Mouse (Mus musculus): Measurements from ENCODE around the gene Evl.
A peak's percentile ranks its signal among the peaks of the same experiment; 100 is the strongest.
"Not testable (repeated sequence)": the region's sequence is repeated elsewhere in the genome, so short reads cannot be mapped to it uniquely, and the experiment has no call there.

Evl gene

GRCm38 (mm10) chr12:108709964-108710765, 155.6 kb downstream of the Evl start:
- Histone ChIP-seq H3K9me3 (ENCODE audit: low read length) (no peaks in the 10 kb centered on the region), H3K27me3 (ENCODE audit: insufficient read depth, low read length) (no peaks in the 10 kb centered on the region), H3K36me3 (ENCODE audit: insufficient read depth, low read length) (no peaks in the 10 kb centered on the region), H3K4me1 (replicated peaks; ENCODE audit: low read depth, low read length) (peaks cover 30% of the 10 kb centered on the region), H3K4me3 (replicated peaks; ENCODE audit: low read length) (no peak overlapping the region)
- no peak for TF ChIP-seq POU5F1 (IDR thresholded peaks at IDR 0.05; ENCODE audit: borderline replicate concordance, low read length)
- no peak for TF ChIP-seq CTCF (conservative IDR thresholded peaks at IDR 0.05; ENCODE audit: low read length)
- TF ChIP-seq NANOG (IDR thresholded peaks at IDR 0.05; ENCODE audit: borderline replicate concordance, low read length) = no peak

- no peaks in the 10 kb centered on the region for H3K27me3 ChIP-seq (ENCODE audit: insufficient read depth, low read length)
- no peaks in the 10 kb centered on the region for H3K9me3 ChIP-seq (ENCODE audit: low read length)
- TF ChIP-seq NANOG (IDR thresholded peaks at IDR 0.05; ENCODE audit: borderline replicate concordance, low read length) (no peak), CTCF (conservative IDR thresholded peaks at IDR 0.05; ENCODE audit: low read length) (no peak), POU5F1 (IDR thresholded peaks at IDR 0.05; ENCODE audit: borderline replicate concordance, low read length) (no peak)
- H3K4me3 ChIP-seq (replicated peaks; ENCODE audit: low read length) = no peak overlapping the region
- H3K4me1 ChIP-seq (replicated peaks; ENCODE audit: low read depth, low read length) = peaks cover 30% of the 10 kb centered on the region
- H3K36me3 ChIP-seq (ENCODE audit: insufficient read depth, low read length) = no peaks in the 10 kb centered on the region
These were observed 156.5 kb downstream of the Evl start for GRCm38 (mm10) chr12:108710861-108711615.

- H3K27me3 ChIP-seq (ENCODE audit: insufficient read depth, low read length) = no peaks in the 10 kb centered on the region
- no peaks in the 10 kb centered on the region for H3K36me3 ChIP-seq (ENCODE audit: insufficient read depth, low read length)
- no peak overlapping the region for H3K4me3 ChIP-seq (replicated peaks; ENCODE audit: low read length)
- peaks cover 5% of the 10 kb centered on the region for H3K9me3 ChIP-seq (ENCODE audit: low read length)
- TF ChIP-seq POU5F1 (IDR thresholded peaks at IDR 0.05; ENCODE audit: borderline replicate concordance, low read length) (no peak), NANOG (IDR thresholded peaks at IDR 0.05; ENCODE audit: borderline replicate concordance, low read length) (no peak), CTCF (conservative IDR thresholded peaks at IDR 0.05; ENCODE audit: low read length) (no peak)
- H3K4me1 ChIP-seq (replicated peaks; ENCODE audit: low read depth, low read length) = peaks cover 30% of the 10 kb centered on the region
These were observed 158.0 kb downstream of the Evl start for GRCm38 (mm10) chr12:108712481-108712880.

GRCm38 (mm10) chr12:108713972-108714371, 159.5 kb downstream of the Evl start:
- H3K4me3 ChIP-seq (replicated peaks; ENCODE audit: low read length); H3K36me3 ChIP-seq (ENCODE audit: insufficient read depth, low read length); H3K27me3 ChIP-seq (ENCODE audit: insufficient read depth, low read length); H3K9me3 ChIP-seq (ENCODE audit: low read length): not testable (repeated sequence)
- TF ChIP-seq CTCF (conservative IDR thresholded peaks at IDR 0.05; ENCODE audit: low read length) = peak; percentile 38
- peaks cover 31% of the 10 kb centered on the region for H3K4me1 ChIP-seq (replicated peaks; ENCODE audit: low read depth, low read length)

- Histone ChIP-seq H3K9me3 (ENCODE audit: low read length) (peaks cover 7% of the 10 kb centered on the region), H3K4me1 (replicated peaks; ENCODE audit: low read depth, low read length) (peaks cover 33% of the 10 kb centered on the region), H3K27me3 (ENCODE audit: insufficient read depth, low read length) (no peaks in the 10 kb centered on the region), H3K4me3 (replicated peaks; ENCODE audit: low read length) (no peak overlapping the region), H3K36me3 (ENCODE audit: insufficient read depth, low read length) (no peaks in the 10 kb centered on the region)
- TF ChIP-seq NANOG (IDR thresholded peaks at IDR 0.05; ENCODE audit: borderline replicate concordance, low read length) (no peak), CTCF (conservative IDR thresholded peaks at IDR 0.05; ENCODE audit: low read length) (no peak), POU5F1 (IDR thresholded peaks at IDR 0.05; ENCODE audit: borderline replicate concordance, low read length) (no peak)
These were observed 161.3 kb downstream of the Evl start for GRCm38 (mm10) chr12:108715854-108716253.

- Histone ChIP-seq H3K4me3 (replicated peaks; ENCODE audit: low read length) (no peak overlapping the region), H3K27me3 (ENCODE audit: insufficient read depth, low read length) (no peaks in the 10 kb centered on the region), H3K36me3 (ENCODE audit: insufficient read depth, low read length) (no peaks in the 10 kb centered on the region), H3K9me3 (ENCODE audit: low read length) (peaks cover 7% of the 10 kb centered on the region), H3K4me1 (replicated peaks; ENCODE audit: low read depth, low read length) (peaks cover 14% of the 10 kb centered on the region; the same call in 1 of the 2 replicates)
- no peak for TF ChIP-seq NANOG (IDR thresholded peaks at IDR 0.05; ENCODE audit: borderline replicate concordance, low read length)
- TF ChIP-seq CTCF (conservative IDR thresholded peaks at IDR 0.05; ENCODE audit: low read length) = no peak
- TF ChIP-seq POU5F1 (IDR thresholded peaks at IDR 0.05; ENCODE audit: borderline replicate concordance, low read length) = no peak
These were observed 164.0 kb downstream of the Evl start for GRCm38 (mm10) chr12:108718485-108718884.

GRCm38 (mm10) chr12:108722464-108722863, 167.9 kb downstream of the Evl start:
- no peak for TF ChIP-seq NANOG (IDR thresholded peaks at IDR 0.05; ENCODE audit: borderline replicate concordance, low read length)
- TF ChIP-seq CTCF (conservative IDR thresholded peaks at IDR 0.05; ENCODE audit: low read length) = no peak
- Histone ChIP-seq H3K27me3 (ENCODE audit: insufficient read depth, low read length) (no peaks in the 10 kb centered on the region), H3K4me3 (replicated peaks; ENCODE audit: low read length) (no peak overlapping the region)

GRCm38 (mm10) chr12:108723841-108724240, 169.3 kb downstream of the Evl start:
- TF ChIP-seq CTCF (conservative IDR thresholded peaks at IDR 0.05; ENCODE audit: low read length) (no peak), POU5F1 (IDR thresholded peaks at IDR 0.05; ENCODE audit: borderline replicate concordance, low read length) (no peak), NANOG (IDR thresholded peaks at IDR 0.05; ENCODE audit: borderline replicate concordance, low read length) (no peak)
- H3K4me1 ChIP-seq (replicated peaks; ENCODE audit: low read depth, low read length) = peaks cover 14% of the 10 kb centered on the region; the same call in 1 of the 2 replicates
- no peak overlapping the region for H3K4me3 ChIP-seq (replicated peaks; ENCODE audit: low read length)
- H3K9me3 ChIP-seq (ENCODE audit: low read length) = peaks cover 35% of the 10 kb centered on the region
- no peaks in the 10 kb centered on the region for H3K27me3 ChIP-seq (ENCODE audit: insufficient read depth, low read length)
- no peaks in the 10 kb centered on the region for H3K36me3 ChIP-seq (ENCODE audit: insufficient read depth, low read length)

More at GRCm38 (mm10) chr12:108722464-108722863, 167.9 kb downstream of the Evl start:
- H3K9me3 ChIP-seq (ENCODE audit: low read length) = peaks cover 37% of the 10 kb centered on the region
- H3K4me1 ChIP-seq (replicated peaks; ENCODE audit: low read depth, low read length) = peaks cover 14% of the 10 kb centered on the region; the same call in 1 of the 2 replicates
- H3K36me3 ChIP-seq (ENCODE audit: insufficient read depth, low read length) = no peaks in the 10 kb centered on the region
